Mouse (Mus musculus) stomach, embryonic 15.5 days (tissue): ENCODE measurements around the gene Zmynd10. TPM values are rescaled to one million over a fixed set of nuclear protein-coding genes. Genes with fewer than 3 reads are reported as not detected.
"Not testable (repeated sequence)": the region's sequence is repeated elsewhere in the genome, so short reads cannot be mapped to it uniquely, and the experiment has no call there.

Experiments used
- ATAC-seq: fragments of 200-750 bp; cut with Nextera tagmentation; 2 replicates; pipeline ENCODE4 v1.8.0; 2017; ENCODE audit warnings: low read depth, moderate number of reproducible peaks, moderate TSS enrichment; ENCODE audit not compliant: insufficient read depth, low FRiP score
- H3K27ac ChIP-seq: fragments of 300-500 bp; sonication (generic); 2 replicates; pipeline ENCODE4 v1.5.1; 2015; ENCODE audit warnings: mild to moderate bottlenecking, inconsistent platforms
- H3K27me3 ChIP-seq: fragments of 300-500 bp; sonication (generic); replicated peaks from 2 replicates; pipeline ENCODE4 v1.6.1; 2015; ENCODE audit warnings: inconsistent platforms
- H3K36me3 ChIP-seq: fragments of 300-500 bp; sonication (generic); 2 replicates; pipeline ENCODE4 v1.6.1; 2015; ENCODE audit warnings: inconsistent platforms
- H3K4me1 ChIP-seq: fragments of 300-500 bp; sonication (generic); 2 replicates; pipeline ENCODE4 v1.6.1; 2015; ENCODE audit warnings: inconsistent platforms
- H3K4me2 ChIP-seq: fragments of 300-500 bp; sonication (generic); 2 replicates; pipeline ENCODE4 v1.6.1; 2015; ENCODE audit warnings: mild to moderate bottlenecking, inconsistent platforms
- H3K4me3 ChIP-seq: fragments of 300-500 bp; sonication (generic); replicated peaks from 2 replicates; pipeline ENCODE4 v1.5.1; 2015; ENCODE audit warnings: inconsistent platforms
- H3K9ac ChIP-seq: fragments of 300-500 bp; sonication (generic); 2 replicates; pipeline ENCODE4 v1.6.1; 2015; ENCODE audit warnings: inconsistent platforms
- H3K9me3 ChIP-seq: fragments of 300-500 bp; sonication (generic); 2 replicates; pipeline ENCODE4 v1.6.1; 2016; ENCODE audit warnings: inconsistent platforms
- WGBS: fragments of 180-500 bp; shearing (Covaris S2); methylation state at CpG from one replicate; pipeline ENCODE4 v1.1.7; 2015; 5-methylcytosine and 5-hydroxymethylcytosine counted together
- polyA plus RNA-seq: library from polyadenylated mRNA; unstranded; fragments of >200 nt; fragmentation: Nextera tagmentation; extraction: Ambion mirVana; gene quantifications from 2 replicates; pipeline ENCODE4 v1.2.1, GENCODE M21; 2015

The Zmynd10 gene
- polyA plus RNA-seq, 1 experiment from 2014 or later, result 0.94 TPM

DNA sequence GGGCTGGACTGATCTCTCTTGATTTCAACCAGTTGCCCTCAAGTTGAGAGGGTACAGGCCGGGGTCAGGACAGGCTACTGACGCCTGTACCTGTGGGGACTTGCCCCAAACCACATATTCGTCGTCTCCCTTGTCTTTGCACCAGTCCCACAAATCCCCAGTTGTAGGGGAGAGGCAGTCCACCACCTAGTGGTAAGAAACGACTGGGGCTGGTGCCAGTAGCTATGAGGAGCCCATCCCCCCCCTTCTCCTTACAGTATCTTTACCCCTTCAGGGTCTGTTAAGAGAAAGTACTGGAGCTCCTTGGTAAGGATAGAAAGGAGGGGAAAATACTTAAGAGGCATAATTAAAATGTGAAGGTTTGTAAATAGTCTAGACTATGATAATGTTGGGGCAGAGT lies 18.5 kb downstream of the Zmynd10 start:
- not testable (repeated sequence) for H3K27me3 ChIP-seq, H3K4me3 ChIP-seq, H3K9ac ChIP-seq, H3K9me3 ChIP-seq, ATAC-seq
- H3K4me1 ChIP-seq, result peaks cover 46% of the 10 kb centered on the region
- H3K27ac ChIP-seq, result peak overlapping the region; percentile 91
- peaks cover 25% of the 10 kb centered on the region for H3K36me3 ChIP-seq
- peak overlapping the region; percentile 21 for H3K4me2 ChIP-seq
- WGBS, result 51% methylated on average over 5 of the region's 5 CpGs

DNA sequence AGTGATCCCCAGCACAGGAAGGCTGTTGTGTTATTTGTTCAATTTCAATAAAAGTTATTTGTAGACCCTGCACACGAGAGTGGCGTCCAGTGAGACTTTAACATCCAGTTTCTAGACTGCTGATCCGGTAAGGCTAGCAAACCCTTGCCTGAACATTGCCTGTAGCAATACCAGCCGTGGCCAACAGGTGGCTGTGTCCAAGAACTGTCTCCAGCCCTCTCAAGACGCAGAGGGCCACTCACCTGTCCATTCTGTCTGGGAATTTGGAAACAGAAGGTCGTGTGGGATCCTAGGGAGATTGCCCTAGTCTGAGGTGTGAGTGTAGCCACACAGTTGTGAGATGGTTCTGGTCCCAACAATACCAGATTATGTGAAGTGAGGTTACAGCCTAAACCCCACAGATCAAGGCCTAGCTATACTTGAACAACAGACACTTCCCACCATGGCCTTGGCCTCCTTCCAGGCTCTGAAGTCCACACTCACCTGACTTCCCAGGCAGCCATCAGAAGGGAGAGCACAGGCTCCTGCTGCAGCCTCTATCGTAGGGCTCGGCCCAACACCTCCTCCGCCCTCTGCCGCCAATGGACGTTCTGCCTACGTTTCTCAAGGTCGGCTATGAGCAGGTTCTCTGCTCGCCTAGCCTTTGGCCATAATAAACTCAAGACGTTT lies 19.1 kb downstream of the Zmynd10 start:
- no peak overlapping the region for H3K4me3 ChIP-seq
- H3K4me2 ChIP-seq, result peak overlapping the region; percentile 9; the same call in 1 of the 2 replicates

DNA sequence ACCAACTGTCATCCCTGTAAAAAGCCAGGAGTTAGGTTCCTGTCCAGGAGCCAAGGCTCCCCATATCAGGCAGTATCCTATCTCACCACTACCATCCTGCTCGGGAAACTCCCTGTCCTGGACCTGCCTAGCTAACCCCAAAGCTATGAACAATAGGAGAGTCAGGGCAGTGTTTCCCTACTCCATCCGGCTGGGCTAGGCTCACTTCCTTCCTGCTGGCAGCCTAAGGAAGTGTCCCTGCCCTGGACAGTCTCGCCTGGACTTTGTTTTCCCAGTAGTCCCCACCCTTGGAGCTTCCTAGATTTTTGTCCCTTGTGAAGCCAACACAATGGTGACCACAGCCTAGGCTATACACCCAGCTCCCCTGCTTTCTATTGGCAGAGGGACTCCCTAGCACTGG lies 19.8 kb downstream of the Zmynd10 start:
- H3K27ac ChIP-seq, result peak overlapping the region; percentile 91
- no peak overlapping the region for H3K4me3 ChIP-seq
- no peak overlapping the region for H3K9ac ChIP-seq
- H3K36me3 ChIP-seq, result peaks cover 17% of the 10 kb centered on the region
- no peak for ATAC-seq
- H3K4me1 ChIP-seq, result peaks cover 57% of the 10 kb centered on the region
- no peaks in the 10 kb centered on the region for H3K27me3 ChIP-seq
- H3K9me3 ChIP-seq, result no peaks in the 10 kb centered on the region
- H3K4me2 ChIP-seq, result peak overlapping the region; percentile 74
- WGBS, result 50% methylated on average over 3 of the region's 3 CpGs

More for the DNA sequence above, 19.1 kb downstream of the Zmynd10 start:
- no peak for ATAC-seq
- no peak overlapping the region for H3K9ac ChIP-seq
- WGBS, result 49% methylated on average over 15 of the region's 15 CpGs
- no peaks in the 10 kb centered on the region for H3K27me3 ChIP-seq
- H3K4me1 ChIP-seq, result peaks cover 52% of the 10 kb centered on the region
- peak overlapping the region; percentile 91 for H3K27ac ChIP-seq
- H3K36me3 ChIP-seq, result peaks cover 19% of the 10 kb centered on the region
- H3K9me3 ChIP-seq, result no peaks in the 10 kb centered on the region

DNA sequence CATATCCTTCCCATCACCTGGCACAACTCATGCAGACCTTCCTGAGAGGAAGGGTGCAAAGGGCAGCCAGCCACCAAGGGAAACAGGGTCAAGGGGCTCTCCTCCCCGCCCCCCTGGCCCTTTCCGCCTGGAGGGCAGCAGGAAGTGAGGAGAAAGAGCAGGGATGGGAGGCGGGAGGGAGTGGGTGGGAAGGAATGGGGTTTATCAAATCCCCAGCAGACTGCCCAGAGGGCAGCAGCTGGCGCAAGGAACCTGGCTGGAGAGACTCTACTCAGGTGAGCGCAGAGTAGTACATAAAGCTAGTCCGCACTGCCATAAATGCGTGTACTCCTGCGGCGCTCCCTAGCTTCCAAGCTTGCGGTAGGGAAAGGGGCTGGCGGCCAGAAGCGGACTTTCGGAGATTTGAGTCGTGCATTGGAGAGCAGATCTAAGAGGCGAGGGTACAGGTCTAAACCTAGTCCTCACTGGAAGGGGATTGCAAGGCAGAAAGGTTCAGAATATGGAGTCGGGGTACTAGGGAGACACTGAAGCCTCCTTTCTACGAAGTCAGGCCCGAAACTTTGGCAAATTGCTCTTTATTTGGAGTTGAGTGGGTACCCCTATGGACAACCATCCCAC lies 20.7 kb downstream of the Zmynd10 start, which contains the start of gene Hyal2:
Gene Hyal2 (plus strand): TSS at position 244 of the 618 bp plus-strand sequence.
- no peak for ATAC-seq
- Histone ChIP-seq H3K4me3 (peak within 1 kb of the TSS; percentile 85), H3K27me3 (no peaks in the 10 kb centered on the region), H3K9me3 (no peaks in the 10 kb centered on the region), H3K9ac (peak within 1 kb of the TSS; percentile 78), H3K4me2 (peak within 1 kb of the TSS; percentile 74), H3K36me3 (peaks cover 20% of the 10 kb centered on the region), H3K27ac (peak within 1 kb of the TSS; percentile 91), H3K4me1 (peaks cover 61% of the 10 kb centered on the region)
- 14% methylated on average over 18 of the region's 18 CpGs for WGBS

DNA sequence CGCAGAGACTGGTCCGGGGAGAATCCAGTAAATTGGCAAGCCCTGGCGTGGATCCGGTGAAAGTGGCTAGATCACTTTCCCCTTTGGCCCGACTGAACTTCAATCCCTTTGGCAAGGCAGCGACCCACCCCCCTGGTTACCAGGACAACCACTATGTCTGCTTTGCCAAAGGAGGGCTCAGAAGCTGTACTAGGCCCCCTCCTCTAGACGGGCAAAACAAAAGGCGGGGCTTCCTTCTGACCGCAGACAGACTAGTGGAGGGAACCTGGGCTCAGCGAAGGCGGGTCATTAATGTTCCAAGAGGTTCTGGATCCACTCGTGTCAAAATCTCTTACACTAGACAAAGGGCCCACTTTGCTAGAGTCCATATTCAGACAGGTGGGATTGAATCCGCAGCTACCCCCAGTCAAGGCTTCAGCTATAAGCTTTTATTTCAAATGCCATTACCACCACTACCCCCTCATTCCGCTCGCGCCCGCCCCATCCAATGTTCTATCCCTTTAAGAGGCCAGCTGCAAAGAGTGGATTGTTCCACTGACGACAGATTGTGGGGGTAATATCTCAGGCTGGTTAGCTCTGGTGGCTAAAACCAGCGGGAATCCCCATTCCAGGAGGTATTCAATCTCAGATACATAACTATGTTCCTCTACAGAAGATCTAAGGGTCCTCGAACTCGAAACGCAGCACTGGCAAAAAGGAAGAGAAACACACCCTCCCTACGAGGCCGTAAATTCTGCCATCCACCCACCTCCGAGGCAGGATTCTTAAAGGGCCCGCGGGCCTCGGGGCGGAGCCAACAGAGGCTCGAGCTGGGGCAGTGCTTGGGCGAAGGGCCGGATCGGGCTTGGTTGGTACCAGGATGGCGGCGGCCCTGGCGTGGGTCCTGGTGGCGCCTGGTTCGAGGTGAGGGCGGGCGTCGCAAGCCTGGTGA lies 21.5 kb downstream of the Zmynd10 start:
- peak overlapping the region; percentile 85 for H3K4me3 ChIP-seq
- peaks cover 25% of the 10 kb centered on the region for H3K36me3 ChIP-seq
- ATAC-seq, result peak; percentile 79
- no peaks in the 10 kb centered on the region for H3K27me3 ChIP-seq
- WGBS, result under 1% methylated on average over 41 of the region's 41 CpGs
- H3K9ac ChIP-seq, result peak overlapping the region; percentile 78
- no peaks in the 10 kb centered on the region for H3K9me3 ChIP-seq
- peaks cover 57% of the 10 kb centered on the region for H3K4me1 ChIP-seq
- H3K4me2 ChIP-seq, result peak overlapping the region; percentile 74
- H3K27ac ChIP-seq, result peak overlapping the region; percentile 91

DNA sequence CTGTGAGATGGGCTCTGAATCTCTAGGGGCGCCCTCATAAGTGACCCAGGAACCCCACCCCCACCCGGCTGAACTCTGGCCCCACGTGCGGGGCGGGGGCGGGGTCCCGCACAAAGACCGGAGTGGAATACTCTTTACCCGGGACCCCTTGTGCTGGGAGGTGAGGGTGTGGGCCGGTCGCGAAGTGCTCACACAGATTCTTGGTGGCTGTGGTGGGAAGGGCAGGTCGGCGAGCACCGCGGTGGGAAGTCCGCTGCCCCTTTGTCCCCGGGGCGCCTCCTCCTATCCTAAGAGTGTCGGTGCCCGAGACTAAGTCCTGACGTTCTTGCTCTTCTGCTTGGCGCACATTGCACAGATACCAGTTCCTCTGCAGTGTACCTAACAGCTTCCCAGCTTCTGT lies 22.2 kb downstream of the Zmynd10 start:
- Histone ChIP-seq H3K9me3 (no peaks in the 10 kb centered on the region), H3K4me2 (peak overlapping the region; percentile 74), H3K27me3 (no peaks in the 10 kb centered on the region), H3K4me3 (peak overlapping the region; percentile 85), H3K9ac (peak overlapping the region; percentile 78), H3K36me3 (peaks cover 28% of the 10 kb centered on the region), H3K27ac (peak overlapping the region; percentile 91), H3K4me1 (peaks cover 51% of the 10 kb centered on the region)
- peak; percentile 2; the same call in 1 of the 2 replicates for ATAC-seq
- WGBS, result under 1% methylated on average over 23 of the region's 23 CpGs

DNA sequence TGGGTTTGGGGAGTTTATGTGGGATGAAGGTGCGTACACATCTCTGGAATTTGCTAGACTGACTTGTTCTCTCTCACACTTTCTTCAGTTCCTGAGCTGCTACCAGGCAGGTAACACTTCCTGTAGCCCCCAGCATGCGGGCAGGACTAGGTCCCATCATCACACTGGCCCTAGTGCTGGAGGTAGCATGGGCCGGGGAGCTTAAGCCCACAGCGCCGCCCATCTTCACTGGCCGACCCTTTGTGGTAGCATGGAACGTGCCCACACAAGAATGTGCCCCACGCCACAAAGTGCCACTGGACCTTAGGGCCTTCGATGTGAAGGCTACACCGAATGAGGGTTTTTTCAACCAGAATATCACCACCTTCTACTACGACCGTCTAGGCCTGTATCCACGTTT lies 22.9 kb downstream of the Zmynd10 start:
- Histone ChIP-seq H3K4me1 (peaks cover 49% of the 10 kb centered on the region), H3K27me3 (no peaks in the 10 kb centered on the region), H3K27ac (peak overlapping the region; percentile 91), H3K9me3 (no peaks in the 10 kb centered on the region), H3K9ac (peak overlapping the region; percentile 78), H3K4me3 (peak overlapping the region; percentile 85), H3K4me2 (peak overlapping the region; percentile 74), H3K36me3 (peaks cover 26% of the 10 kb centered on the region)
- WGBS, result 36% methylated on average over 13 of the region's 13 CpGs
- no peak for ATAC-seq

DNA sequence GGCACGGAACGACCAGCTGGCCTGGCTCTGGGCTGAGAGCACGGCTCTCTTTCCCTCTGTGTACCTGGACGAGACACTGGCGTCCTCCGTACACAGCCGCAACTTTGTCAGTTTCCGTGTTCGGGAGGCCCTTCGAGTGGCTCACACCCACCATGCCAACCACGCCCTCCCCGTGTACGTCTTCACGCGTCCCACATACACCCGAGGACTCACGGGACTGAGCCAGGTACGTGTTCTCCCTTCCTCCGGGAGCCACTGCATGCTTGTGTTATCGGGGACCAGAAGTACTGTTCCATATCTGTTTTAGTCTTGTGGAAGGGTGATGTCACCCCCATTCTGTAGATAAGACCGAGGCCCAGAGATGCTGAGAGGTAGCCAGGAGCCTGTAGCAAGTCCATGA lies 23.7 kb downstream of the Zmynd10 start:
- Histone ChIP-seq H3K27me3 (no peaks in the 10 kb centered on the region), H3K36me3 (peaks cover 22% of the 10 kb centered on the region), H3K9ac (peak overlapping the region; percentile 78; the same call in 1 of the 2 replicates), H3K9me3 (no peaks in the 10 kb centered on the region), H3K27ac (peak overlapping the region; percentile 33), H3K4me2 (peak overlapping the region; percentile 74), H3K4me3 (peak overlapping the region; percentile 85), H3K4me1 (peaks cover 52% of the 10 kb centered on the region)
- 69% methylated on average over 21 of the region's 21 CpGs for WGBS
- ATAC-seq, result 0 out of 2 replicates have a peak, but pooled peaks have one; percentile 5

DNA sequence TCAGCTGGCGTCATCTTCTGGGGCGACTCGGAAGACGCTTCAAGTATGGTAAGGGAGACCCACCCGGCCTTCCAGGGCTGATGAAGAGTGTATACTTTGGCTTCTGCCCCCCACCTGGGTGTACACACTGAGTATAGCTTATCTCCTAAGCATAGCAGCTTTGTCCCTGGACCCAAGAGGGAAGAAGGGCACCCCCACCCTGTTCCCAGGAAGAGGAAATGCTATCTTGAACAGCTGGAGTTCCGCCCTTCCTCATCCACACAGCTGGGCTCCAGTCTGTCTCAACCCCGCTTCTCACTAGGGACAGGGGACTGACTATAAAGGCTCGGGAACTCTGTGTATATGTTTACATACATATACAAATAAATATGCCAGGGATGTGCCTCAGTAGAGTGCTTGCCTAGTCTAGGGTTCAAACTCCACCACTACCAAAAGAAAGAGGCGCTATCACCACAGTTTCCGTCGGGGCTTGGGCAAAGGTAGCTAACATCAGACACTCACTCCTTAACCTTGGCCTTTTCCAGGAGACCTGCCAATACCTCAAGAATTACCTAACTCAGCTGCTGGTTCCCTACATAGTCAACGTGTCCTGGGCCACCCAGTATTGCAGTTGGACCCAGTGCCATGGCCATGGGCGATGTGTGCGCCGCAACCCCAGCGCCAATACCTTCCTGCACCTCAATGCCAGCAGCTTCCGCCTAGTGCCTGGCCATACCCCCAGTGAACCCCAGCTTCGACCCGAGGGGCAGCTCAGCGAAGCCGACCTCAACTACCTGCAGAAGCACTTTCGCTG lies 24.6 kb downstream of the Zmynd10 start:
- 85% methylated on average over 22 of the region's 22 CpGs for WGBS
- peak overlapping the region; percentile 74 for H3K4me2 ChIP-seq
- no peaks in the 10 kb centered on the region for H3K9me3 ChIP-seq
- ATAC-seq, result no peak
- H3K4me1 ChIP-seq, result peaks cover 54% of the 10 kb centered on the region
- H3K4me3 ChIP-seq, result peak overlapping the region; percentile 85; the same call in 1 of the 2 replicates
- H3K9ac ChIP-seq, result no peak overlapping the region
- peaks cover 22% of the 10 kb centered on the region for H3K36me3 ChIP-seq
- H3K27me3 ChIP-seq, result no peaks in the 10 kb centered on the region
- H3K27ac ChIP-seq, result peak overlapping the region; percentile 33

DNA sequence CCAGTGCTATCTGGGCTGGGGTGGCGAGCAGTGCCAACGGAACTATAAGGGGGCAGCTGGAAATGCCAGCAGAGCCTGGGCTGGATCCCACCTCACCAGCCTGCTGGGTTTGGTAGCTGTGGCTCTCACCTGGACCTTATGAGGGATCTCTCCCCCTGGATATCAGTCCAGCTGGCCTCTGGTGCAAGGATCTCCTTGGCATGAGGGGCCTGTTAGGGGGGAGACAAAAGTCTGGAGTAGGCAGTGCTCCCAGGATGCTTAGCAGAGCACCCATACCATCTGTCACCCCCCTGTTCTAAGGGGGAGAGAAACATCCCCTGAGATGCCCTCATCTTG lies 25.2 kb downstream of the Zmynd10 start:
- Histone ChIP-seq H3K4me3 (no peak overlapping the region), H3K9ac (no peak overlapping the region), H3K36me3 (peaks cover 22% of the 10 kb centered on the region), H3K4me1 (peaks cover 54% of the 10 kb centered on the region), H3K27ac (no peak overlapping the region), H3K27me3 (no peaks in the 10 kb centered on the region), H3K4me2 (no peak overlapping the region), H3K9me3 (no peaks in the 10 kb centered on the region)
- no peak for ATAC-seq
- 92% methylated on average over 2 of the region's 2 CpGs for WGBS

DNA sequence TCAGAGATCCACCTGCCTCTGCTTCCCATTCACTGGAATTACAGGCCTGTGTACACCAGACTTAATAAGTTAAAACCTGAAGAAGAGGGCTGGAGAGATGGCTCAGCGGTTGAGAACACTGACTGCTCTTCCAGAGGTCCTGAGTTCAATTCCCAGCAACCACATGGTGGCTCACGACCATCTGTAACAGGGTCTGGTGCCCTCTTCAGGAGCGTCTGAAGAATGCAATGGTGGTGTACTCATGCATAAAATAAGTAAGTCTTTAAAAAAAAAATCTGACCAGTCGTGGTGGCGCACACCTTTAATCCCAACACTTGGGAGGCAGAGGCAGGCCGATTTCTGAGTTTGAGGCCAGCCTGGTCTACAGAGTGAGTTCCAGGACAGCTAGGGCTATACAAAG lies 26.7 kb downstream of the Zmynd10 start:
- H3K4me3 ChIP-seq, H3K9me3 ChIP-seq, H3K27me3 ChIP-seq, H3K27ac ChIP-seq, H3K9ac ChIP-seq, ATAC-seq, H3K4me2 ChIP-seq: not testable (repeated sequence)
- H3K36me3 ChIP-seq, result peaks cover 22% of the 10 kb centered on the region
- peaks cover 47% of the 10 kb centered on the region for H3K4me1 ChIP-seq
- 81% methylated on average over 6 of the region's 6 CpGs for WGBS
